Mouse (Mus musculus) hindbrain, embryonic 13.5 days (tissue): ENCODE measurements around the gene Slc29a3. TPM values are rescaled to one million over a fixed set of nuclear protein-coding genes. Genes with fewer than 3 reads are reported as not detected.

ENCODE experiments used
- ATAC-seq: fragments of 200-750 bp; cut with Nextera tagmentation; 2 replicates; pipeline ENCODE4 v1.8.0; 2017; ENCODE audit warnings: moderate TSS enrichment; ENCODE audit not compliant: low FRiP score
- H3K27ac ChIP-seq: fragments of 300-500 bp; sonication (generic); 2 replicates; pipeline ENCODE4 v1.5.1; 2015; ENCODE audit warnings: inconsistent platforms, mild to moderate bottlenecking, moderate library complexity
- H3K27me3 ChIP-seq: fragments of 300-500 bp; sonication (generic); 2 replicates; pipeline ENCODE4 v1.6.1; 2015; ENCODE audit warnings: mild to moderate bottlenecking, inconsistent platforms
- H3K36me3 ChIP-seq: fragments of 300-500 bp; sonication (generic); 2 replicates; pipeline ENCODE4 v1.6.1; 2015; ENCODE audit warnings: mild to moderate bottlenecking, inconsistent platforms
- H3K4me1 ChIP-seq: fragments of 300-500 bp; sonication (generic); replicated peaks from 2 replicates; pipeline ENCODE4 v1.6.1; 2015; ENCODE audit warnings: inconsistent platforms
- H3K4me2 ChIP-seq: fragments of 300-500 bp; sonication (generic); 2 replicates; pipeline ENCODE4 v1.6.1; 2015; ENCODE audit warnings: inconsistent platforms, mild to moderate bottlenecking, moderate library complexity
- H3K4me3 ChIP-seq: fragments of 300-500 bp; sonication (generic); 2 replicates; pipeline ENCODE4 v1.5.1; 2015; ENCODE audit warnings: mild to moderate bottlenecking, inconsistent platforms
- H3K9ac ChIP-seq: fragments of 300-500 bp; sonication (generic); 2 replicates; pipeline ENCODE4 v1.6.1; 2015; ENCODE audit warnings: mild to moderate bottlenecking, inconsistent platforms
- H3K9me3 ChIP-seq: fragments of 300-500 bp; sonication (generic); 2 replicates; pipeline ENCODE4 v1.6.1; 2016; ENCODE audit warnings: inconsistent platforms
- WGBS: fragments of 180-500 bp; shearing (Covaris S2); methylation state at CpG from one replicate; pipeline ENCODE4 v1.1.7; 2015; 5-methylcytosine and 5-hydroxymethylcytosine counted together
- polyA plus RNA-seq: library from polyadenylated mRNA; unstranded; fragments of >200 nt; fragmentation: Nextera tagmentation; extraction: Ambion mirVana; gene quantifications from 2 replicates; pipeline ENCODE4 v1.2.1, GENCODE M21; 2015

Slc29a3 gene
- polyA plus RNA-seq, 1 experiment from 2014 or later, result 14.1 TPM

GRCm38 (mm10) chr10:60687011-60687776, 65.4 kb downstream of the Slc29a3 start:
- Histone ChIP-seq H3K4me2 (peak overlapping the region; percentile 99), H3K4me3 (peak overlapping the region; percentile 59), H3K4me1 (peaks cover 29% of the 10 kb centered on the region), H3K27ac (no peak overlapping the region), H3K27me3 (peaks cover 80% of the 10 kb centered on the region), H3K9ac (peak overlapping the region; percentile 74), H3K36me3 (no peaks in the 10 kb centered on the region), H3K9me3 (no peaks in the 10 kb centered on the region)
- peak; percentile 76 for ATAC-seq
- under 1% methylated on average over 76 of the region's 76 CpGs for WGBS

- Histone ChIP-seq H3K27me3 (peaks cover 80% of the 10 kb centered on the region), H3K4me2 (peak overlapping the region; percentile 99), H3K9ac (peak overlapping the region; percentile 74), H3K36me3 (no peaks in the 10 kb centered on the region), H3K4me1 (peaks cover 24% of the 10 kb centered on the region), H3K27ac (no peak overlapping the region), H3K4me3 (peak overlapping the region; percentile 59), H3K9me3 (no peaks in the 10 kb centered on the region)
- ATAC-seq, result no peak
- WGBS, result under 1% methylated on average over 37 of the region's 37 CpGs
Measured at GRCm38 (mm10) chr10:60686641-60686975, 66.0 kb downstream of the Slc29a3 start.

GRCm38 (mm10) chr10:60685764-60686640, 66.6 kb downstream of the Slc29a3 start:
- peaks cover 80% of the 10 kb centered on the region for H3K27me3 ChIP-seq

DNA sequence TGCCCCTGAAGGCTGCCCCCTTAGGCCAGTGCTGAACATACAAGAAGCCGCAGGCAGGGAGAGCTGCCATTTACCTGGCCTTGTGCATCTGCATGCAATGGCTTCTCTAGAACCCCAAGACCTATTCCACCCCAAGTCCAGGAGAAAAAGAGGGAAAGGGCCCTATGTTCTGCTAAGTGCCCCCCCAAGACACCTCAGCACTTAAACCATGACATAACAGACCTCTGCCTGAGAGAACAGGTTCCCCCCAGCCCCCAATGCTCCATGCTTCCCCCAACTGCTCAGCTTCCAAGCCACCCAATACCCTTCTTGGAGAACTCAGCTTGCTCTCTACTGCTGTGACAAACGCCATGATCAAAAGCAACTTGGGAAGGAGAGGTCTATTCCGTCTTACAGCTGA, 73.7 kb downstream of the Slc29a3 start:
- H3K4me2 ChIP-seq, result no peak overlapping the region
- no peak for ATAC-seq
- 90% methylated on average over 3 of the region's 3 CpGs for WGBS
- no peaks in the 10 kb centered on the region for H3K4me1 ChIP-seq
- no peak overlapping the region for H3K4me3 ChIP-seq
- H3K9me3 ChIP-seq, result peaks cover 3% of the 10 kb centered on the region; the same call in 1 of the 2 replicates
- no peak overlapping the region for H3K27ac ChIP-seq
- H3K36me3 ChIP-seq, result no peaks in the 10 kb centered on the region
- peaks cover 16% of the 10 kb centered on the region for H3K27me3 ChIP-seq
- H3K9ac ChIP-seq, result no peak overlapping the region

More at GRCm38 (mm10) chr10:60685764-60686640, 66.6 kb downstream of the Slc29a3 start:
- Histone ChIP-seq H3K4me1 (peaks cover 22% of the 10 kb centered on the region), H3K4me3 (peak overlapping the region; percentile 59), H3K9me3 (no peaks in the 10 kb centered on the region), H3K27ac (no peak overlapping the region), H3K36me3 (no peaks in the 10 kb centered on the region), H3K9ac (peak overlapping the region; percentile 74; the same call in 1 of the 2 replicates), H3K4me2 (peak overlapping the region; percentile 99)
- ATAC-seq, result no peak
- WGBS, result 8% methylated on average over 50 of the region's 50 CpGs

DNA sequence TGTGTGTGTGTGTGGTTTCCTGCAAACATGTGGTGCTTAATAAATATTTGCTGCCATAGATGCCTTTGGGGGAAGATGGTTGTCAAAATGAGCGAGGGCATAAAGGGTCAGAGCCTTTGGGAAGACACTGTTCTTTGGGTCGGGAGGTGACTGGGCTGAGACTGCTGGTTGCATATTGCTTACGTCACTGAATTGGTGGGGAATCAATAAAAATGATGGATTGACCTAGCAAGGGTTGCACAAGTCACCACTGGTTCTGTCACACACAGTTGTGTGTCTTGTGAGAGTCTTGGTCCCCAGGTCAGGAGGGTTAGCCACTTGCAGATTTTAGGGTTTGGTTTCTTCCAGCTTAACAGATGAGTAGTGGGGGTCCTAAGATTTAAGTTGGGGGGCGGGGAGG, 75.3 kb downstream of the Slc29a3 start:
- Histone ChIP-seq H3K9me3 (peaks cover 3% of the 10 kb centered on the region; the same call in 1 of the 2 replicates), H3K4me3 (no peak overlapping the region), H3K4me1 (no peaks in the 10 kb centered on the region), H3K36me3 (no peaks in the 10 kb centered on the region), H3K27ac (no peak overlapping the region), H3K27me3 (0 out of 2 replicates have a peak, but pooled peaks cover 5% of the 10 kb centered on the region), H3K9ac (no peak overlapping the region), H3K4me2 (no peak overlapping the region)
- ATAC-seq, result no peak
- WGBS, result 76% methylated on average over 4 of the region's 4 CpGs

DNA sequence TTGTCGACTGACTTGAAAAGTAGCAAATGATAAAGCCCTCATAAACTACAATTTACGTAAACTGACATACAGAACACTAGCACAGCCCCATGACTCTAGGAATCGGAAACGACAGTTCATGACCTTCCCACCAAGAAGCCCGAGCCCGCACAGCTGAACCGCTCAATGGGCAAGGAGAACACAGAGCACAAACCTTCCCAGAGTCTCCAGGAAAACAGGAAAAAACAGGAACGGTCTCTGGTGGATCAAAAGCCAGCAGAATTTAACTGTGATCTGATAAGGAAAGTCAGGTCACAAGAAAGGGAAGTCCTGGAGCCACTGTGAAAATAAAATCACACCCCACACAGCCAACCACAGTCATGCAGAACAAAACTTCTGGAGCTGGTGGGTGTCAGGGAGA, 82.4 kb downstream of the Slc29a3 start:
- Histone ChIP-seq H3K4me3 (no peak overlapping the region), H3K9ac (no peak overlapping the region), H3K27me3 (no peaks in the 10 kb centered on the region), H3K4me1 (no peaks in the 10 kb centered on the region), H3K4me2 (no peak overlapping the region), H3K36me3 (no peaks in the 10 kb centered on the region), H3K9me3 (peaks cover 3% of the 10 kb centered on the region; the same call in 1 of the 2 replicates), H3K27ac (no peak overlapping the region)
- WGBS, result 80% methylated on average over 8 of the region's 8 CpGs
- no peak for ATAC-seq

GRCm38 (mm10) chr10:60668591-60668990, 84.0 kb downstream of the Slc29a3 start:
- no peak overlapping the region for H3K27ac ChIP-seq
- H3K4me3 ChIP-seq, result no peak overlapping the region
- no peaks in the 10 kb centered on the region for H3K9me3 ChIP-seq
- H3K4me1 ChIP-seq, result no peaks in the 10 kb centered on the region
- H3K9ac ChIP-seq, result no peak overlapping the region
- no peak overlapping the region for H3K4me2 ChIP-seq
- no peak for ATAC-seq
- 90% methylated on average over 3 of the region's 3 CpGs for WGBS
- H3K27me3 ChIP-seq, result no peaks in the 10 kb centered on the region
- H3K36me3 ChIP-seq, result no peaks in the 10 kb centered on the region

Other genes starting within 250 kb of the Slc29a3 start
- 2.0 TPM in 2 replicates for gene Cdh23, start 56.3 kb downstream of the Slc29a3 start, polyA plus RNA-seq
- 2.5 and 3.3 TPM in 2 replicates for gene Unc5b, start 78.8 kb upstream of the Slc29a3 start, polyA plus RNA-seq